ENCODE assay signal across 8 mouse cellular contexts in genomic region chr4:117926545-117927482, GRCm38 (mm10). TPM values are rescaled to one million over a fixed set of nuclear protein-coding genes. Genes with fewer than 3 reads are reported as not detected.
DNase-seq lines count a peak whose midpoint lies in the region; ATAC-seq and TF ChIP-seq lines count a peak whose summit lies in the region.

No protein-coding gene starts in this region.

- peak overlapping the region; percentile 84 for H3K27ac ChIP-seq in heart, embryonic 10.5 days
- H3K27ac ChIP-seq in forebrain, embryonic 10.5 days = peak overlapping the region; percentile 58
- no peak overlapping the region for H3K27ac ChIP-seq in intestine, postnatal 0 days (ENCODE audit: low read depth, low read length)
- no peak overlapping the region for H3K27ac ChIP-seq in liver, postnatal 0 days (ENCODE audit: low read depth)

- H3K4me2 ChIP-seq in intestine, postnatal 0 days (replicated peaks; ENCODE audit: low read depth) = peak overlapping the region; percentile 89
- peak overlapping the region; percentile 71 for H3K4me2 ChIP-seq in liver, postnatal 0 days (ENCODE audit: low read depth, low read length)

- no peak for DNase-seq in heart, embryonic 10.5 days (ENCODE audit: low spot score)
- no peak for DNase-seq in heart, postnatal 25 days (ENCODE audit: low spot score)
- peak; percentile 36 to 58 for DNase-seq in adrenal gland, postnatal 36 days
- DNase-seq in forebrain, embryonic 10.5 days (ENCODE audit: extremely low spot score, low spot score) = peak; percentile 38
- DNase-seq in liver, postnatal 0 days = peak; percentile 39
- DNase-seq in retina, postnatal 1 day = peak; percentile 76

- WGBS in heart, embryonic 10.5 days = 2% methylated on average over 71 of the region's 71 CpGs
- WGBS in forebrain, embryonic 10.5 days = 1% methylated on average over 71 of the region's 71 CpGs
- WGBS in intestine, postnatal 0 days = 2% methylated on average over 70 of the region's 71 CpGs
- WGBS in liver, postnatal 0 days (ENCODE audit: insufficient replicate concordance) = 2% methylated on average over 64 of the region's 71 CpGs

- ATAC-seq in intestine, postnatal 0 days = 0 out of 2 replicates have a peak, but pooled peaks have one; percentile 12
- peak; percentile 13; the same call in 1 of the 2 replicates for ATAC-seq in liver, postnatal 0 days
- no peak for ATAC-seq in monocyte, adult 5-6 weeks (replicated peaks; ENCODE audit: insufficient number of reproducible peaks, low FRiP score, low TSS enrichment, poor library complexity, severe bottlenecking)

- H3K4me3 ChIP-seq in heart, embryonic 10.5 days = peak overlapping the region; percentile 71
- peak overlapping the region; percentile 60 for H3K4me3 ChIP-seq in forebrain, embryonic 10.5 days
- peak overlapping the region; percentile 45 for H3K4me3 ChIP-seq in intestine, postnatal 0 days (ENCODE audit: low read depth, low read length)
- peak overlapping the region; percentile 45 for H3K4me3 ChIP-seq in liver, postnatal 0 days (ENCODE audit: low read depth, low read length)

- intact Hi-C loops in heart, postnatal 25 days (cut with DNase I) = loop anchor here (5.0 kb wide), 1 partner anchor 100 kb away; no protein-coding TSS in a partner anchor

- peak overlapping the region; percentile 2; the same call in 1 of the 2 replicates for H3K9ac ChIP-seq in intestine, postnatal 0 days (ENCODE audit: low read depth, low read length)
- H3K9ac ChIP-seq in liver, postnatal 0 days (replicated peaks) = no peak overlapping the region

- no peaks in the 10 kb centered on the region for H3K36me3 ChIP-seq in heart, embryonic 10.5 days
- H3K36me3 ChIP-seq in forebrain, embryonic 10.5 days (replicated peaks) = 0 out of 2 replicates have a peak, but pooled peaks cover 1% of the 10 kb centered on the region
- no peaks in the 10 kb centered on the region for H3K36me3 ChIP-seq in intestine, postnatal 0 days (ENCODE audit: control insufficient read depth, insufficient read depth)
- no peaks in the 10 kb centered on the region for H3K36me3 ChIP-seq in liver, postnatal 0 days (replicated peaks; ENCODE audit: insufficient read depth, low read length)

- H3K9me3 ChIP-seq in heart, embryonic 10.5 days = no peaks in the 10 kb centered on the region
- no peaks in the 10 kb centered on the region for H3K9me3 ChIP-seq in forebrain, embryonic 10.5 days
- no peaks in the 10 kb centered on the region for H3K9me3 ChIP-seq in intestine, postnatal 0 days (ENCODE audit: control insufficient read depth)
- no peaks in the 10 kb centered on the region for H3K9me3 ChIP-seq in liver, postnatal 0 days (ENCODE audit: low read length)

- no peak for TF ChIP-seq EP300 in liver, postnatal 0 days (IDR thresholded peaks at IDR 0.05; ENCODE audit: low read depth)

- H3K4me1 ChIP-seq in heart, embryonic 10.5 days = peaks cover 45% of the 10 kb centered on the region
- peaks cover 40% of the 10 kb centered on the region for H3K4me1 ChIP-seq in forebrain, embryonic 10.5 days
- no peaks in the 10 kb centered on the region for H3K4me1 ChIP-seq in intestine, postnatal 0 days (replicated peaks; ENCODE audit: control insufficient read depth, insufficient read depth, low read length)
- peaks cover 28% of the 10 kb centered on the region for H3K4me1 ChIP-seq in liver, postnatal 0 days (ENCODE audit: insufficient read depth)

- peaks cover 85% of the 10 kb centered on the region for H3K27me3 ChIP-seq in heart, embryonic 10.5 days (ENCODE audit: insufficient read depth, poor library complexity, severe bottlenecking)
- peaks cover 89% of the 10 kb centered on the region for H3K27me3 ChIP-seq in forebrain, embryonic 10.5 days (ENCODE audit: poor library complexity, severe bottlenecking)
- H3K27me3 ChIP-seq in intestine, postnatal 0 days (replicated peaks; ENCODE audit: control insufficient read depth, insufficient read depth, low read length) = peaks cover 37% of the 10 kb centered on the region
- H3K27me3 ChIP-seq in liver, postnatal 0 days (ENCODE audit: insufficient read depth, low read length) = peaks cover 72% of the 10 kb centered on the region

- TF ChIP-seq CTCF in intestine, postnatal 0 days (IDR thresholded peaks at IDR 0.05; ENCODE audit: low read depth) = 0 out of 2 replicates have a peak, but pooled peaks have one; percentile 10
- no peak for TF ChIP-seq CTCF in liver, postnatal 0 days (IDR thresholded peaks at IDR 0.05; ENCODE audit: low read depth)

RNA-seq across cellular contexts. Expression of gene Artn, which starts 2.7 kb away (rescaled TPM):
- polyA plus RNA-seq in heart, embryonic 10.5 days (2016; fragmentation: Nextera tagmentation; extraction: Ambion mirVana) = 0.85 and 1.3 TPM in 2 replicates
- total RNA-seq in heart, postnatal 25 days (2021) = under 1 TPM; 0.11 to 0.21 TPM
- total RNA-seq in adrenal gland, postnatal 36 days (2021) = under 1 TPM in 1 of 2 experiments, not detected in 1; 0.72 TPM
- polyA plus RNA-seq in forebrain, embryonic 10.5 days (2016; fragmentation: Nextera tagmentation; extraction: Ambion mirVana) = 0.44 and 0.58 TPM in 2 replicates
- 1.2 and 1.3 TPM in 2 replicates for polyA plus RNA-seq in intestine, postnatal 0 days (2015; fragmentation: Nextera tagmentation; extraction: Ambion mirVana)
- 0.88 TPM in 2 replicates for polyA plus RNA-seq in liver, postnatal 0 days (2015; fragmentation: Nextera tagmentation; extraction: Ambion mirVana)
- total RNA-seq in monocyte, adult 5-6 weeks (2017) = not detected in 3 replicates

RNA-seq across cellular contexts. Expression of gene Ipo13, which starts 12.0 kb away (rescaled TPM):
- polyA plus RNA-seq in heart, embryonic 10.5 days (2016; fragmentation: Nextera tagmentation; extraction: Ambion mirVana) = 45.9 and 57.1 TPM in 2 replicates
- 10 to 100 TPM; 76.0 to 77.1 TPM for total RNA-seq in heart, postnatal 25 days (2021)
- total RNA-seq in adrenal gland, postnatal 36 days (2021) = 10 to 100 TPM; 41.1 to 45.9 TPM
- polyA plus RNA-seq in forebrain, embryonic 10.5 days (2016; fragmentation: Nextera tagmentation; extraction: Ambion mirVana) = 63.2 and 67.3 TPM in 2 replicates
- polyA plus RNA-seq in intestine, postnatal 0 days (2015; fragmentation: Nextera tagmentation; extraction: Ambion mirVana) = 15.8 and 18.2 TPM in 2 replicates
- 7.5 and 7.7 TPM in 2 replicates for polyA plus RNA-seq in liver, postnatal 0 days (2015; fragmentation: Nextera tagmentation; extraction: Ambion mirVana)
- total RNA-seq in monocyte, adult 5-6 weeks (2017) = 4.4 to 15.6 TPM (median 7.5 TPM) in 3 replicates

RNA-seq across cellular contexts. Expression of gene Dph2, which starts 35.0 kb away (rescaled TPM):
- 17.5 and 19.6 TPM in 2 replicates for polyA plus RNA-seq in heart, embryonic 10.5 days (2016; fragmentation: Nextera tagmentation; extraction: Ambion mirVana)
- total RNA-seq in heart, postnatal 25 days (2021) = 1 to 10 TPM; 3.2 to 4.4 TPM
- total RNA-seq in adrenal gland, postnatal 36 days (2021) = 1 to 10 TPM; 9.2 to 9.4 TPM
- 29.1 and 29.3 TPM in 2 replicates for polyA plus RNA-seq in forebrain, embryonic 10.5 days (2016; fragmentation: Nextera tagmentation; extraction: Ambion mirVana)
- 5.0 and 5.5 TPM in 2 replicates for polyA plus RNA-seq in intestine, postnatal 0 days (2015; fragmentation: Nextera tagmentation; extraction: Ambion mirVana)
- 3.5 and 4.5 TPM in 2 replicates for polyA plus RNA-seq in liver, postnatal 0 days (2015; fragmentation: Nextera tagmentation; extraction: Ambion mirVana)
- total RNA-seq in monocyte, adult 5-6 weeks (2017) = 2.1 to 15.0 TPM (median 4.2 TPM) in 3 replicates

RNA-seq across cellular contexts. Expression of gene Atp6v0b, which starts 39.7 kb away (rescaled TPM):
- polyA plus RNA-seq in heart, embryonic 10.5 days (2016; fragmentation: Nextera tagmentation; extraction: Ambion mirVana) = 208 and 209 TPM in 2 replicates
- total RNA-seq in heart, postnatal 25 days (2021) = 100 to 1,000 TPM; 111 to 127 TPM
- 100 to 1,000 TPM; 215 to 216 TPM for total RNA-seq in adrenal gland, postnatal 36 days (2021)
- polyA plus RNA-seq in forebrain, embryonic 10.5 days (2016; fragmentation: Nextera tagmentation; extraction: Ambion mirVana) = 160 and 166 TPM in 2 replicates
- 441 and 442 TPM in 2 replicates for polyA plus RNA-seq in intestine, postnatal 0 days (2015; fragmentation: Nextera tagmentation; extraction: Ambion mirVana)
- 149 and 164 TPM in 2 replicates for polyA plus RNA-seq in liver, postnatal 0 days (2015; fragmentation: Nextera tagmentation; extraction: Ambion mirVana)
- 121 to 188 TPM (median 178 TPM) in 3 replicates for total RNA-seq in monocyte, adult 5-6 weeks (2017)

RNA-seq across cellular contexts. Expression of gene B4galt2, which starts 43.5 kb away (rescaled TPM):
- polyA plus RNA-seq in heart, embryonic 10.5 days (2016; fragmentation: Nextera tagmentation; extraction: Ambion mirVana) = 14.2 and 17.7 TPM in 2 replicates
- 1 to 10 TPM; 4.5 to 5.2 TPM for total RNA-seq in heart, postnatal 25 days (2021)
- total RNA-seq in adrenal gland, postnatal 36 days (2021) = 10 to 100 TPM in 1 of 2 experiments, 1 to 10 TPM in 1; 10.0 to 14.3 TPM
- polyA plus RNA-seq in forebrain, embryonic 10.5 days (2016; fragmentation: Nextera tagmentation; extraction: Ambion mirVana) = 20.9 and 21.8 TPM in 2 replicates
- 8.7 and 8.9 TPM in 2 replicates for polyA plus RNA-seq in intestine, postnatal 0 days (2015; fragmentation: Nextera tagmentation; extraction: Ambion mirVana)
- polyA plus RNA-seq in liver, postnatal 0 days (2015; fragmentation: Nextera tagmentation; extraction: Ambion mirVana) = 0.63 and 0.67 TPM in 2 replicates
- not detected in 3 replicates for total RNA-seq in monocyte, adult 5-6 weeks (2017)

Comparison
In these comparisons a context has a peak if more than half of its experiments do, and no peak if none do; other contexts are left out.
1. DNase-seq: peak in adrenal gland, postnatal 36 days (2 of 2), forebrain, embryonic 10.5 days (single experiment), liver, postnatal 0 days (single experiment) and retina, postnatal 1 day (single experiment); none in heart, embryonic 10.5 days (single experiment) and heart, postnatal 25 days (single experiment).
2. H3K27ac ChIP-seq: peak in heart, embryonic 10.5 days (single experiment) and forebrain, embryonic 10.5 days (single experiment); none in intestine, postnatal 0 days (single experiment) and liver, postnatal 0 days (single experiment).
3. Peak in every context shown above with its lines, with median percentiles within 50 percentile points of each other: H3K4me3 ChIP-seq.